Mouse (Mus musculus) lung, adult 2 months (tissue): ENCODE results near the gene Gabpb2. TPM values are rescaled to one million over a fixed set of nuclear protein-coding genes. Genes with fewer than 3 reads are reported as not detected.

ENCODE experiments used
- DNase-seq: peaks from one replicate; pipeline ENCODE4 v3.0.0; 2022
- H3K4me1 ChIP-seq: fragments of 200-500 bp; 2 replicates; pipeline ENCODE4 v1.6.1; 2011; ENCODE audit warnings: low read length; ENCODE audit not compliant: control insufficient read depth, insufficient read depth
- H3K4me3 ChIP-seq: fragments of 200-500 bp; replicated peaks from 2 replicates; pipeline ENCODE3; 2011; ENCODE audit warnings: low read depth, mild to moderate bottlenecking, control low read depth, low read length; ENCODE audit errors: extremely low read depth
- CTCF ChIP-seq: fragments of 200-500 bp; IDR thresholded peaks from 2 replicates; pipeline ENCODE4 v1.5.1; 2011; ENCODE audit warnings: mild to moderate bottlenecking, low read length, control low read depth; ENCODE audit not compliant: insufficient read depth
- POLR2A ChIP-seq: fragments of 200-500 bp; IDR thresholded peaks from 2 replicates; pipeline ENCODE4 v1.6.1; 2011; ENCODE audit warnings: low read depth, mild to moderate bottlenecking, control low read depth, low read length, borderline replicate concordance; ENCODE audit errors: extremely low read depth
- WGBS: fragments of 180-500 bp; shearing (Covaris S2); methylation state at CpG from one replicate; pipeline ENCODE4 v1.1.7; 2018; 5-methylcytosine and 5-hydroxymethylcytosine counted together
- polyA plus RNA-seq: library from polyadenylated mRNA; depleted of rRNA; stranded (reverse); fragments of >200 nt; gene quantifications from 2 replicates; pipeline ENCODE4 v1.2.3, GENCODE M21; 2012; rRNA removed

The Gabpb2 gene
- 9.7 and 17.3 TPM in 2 replicates for polyA plus RNA-seq

GRCm38 (mm10) chr3:95217255-95218134 is at the start of gene Gabpb2:
Gabpb2 (minus strand) TSS chr3:95217916.
- H3K4me1 ChIP-seq = no peaks in the 10 kb centered on the region
- peak; percentile 95 for DNase-seq
- H3K4me3 ChIP-seq = peak within 1 kb of the TSS; percentile 99
- TF ChIP-seq CTCF (peak; percentile 64), POLR2A (peak; percentile 69; the same call in 1 of the 2 replicates)
- under 1% methylated on average over 56 of the region's 56 CpGs for WGBS

GRCm38 (mm10) chr3:95266052-95266451 is 48.3 kb upstream of the Gabpb2 start:
- whole genome bisulfite sequencing = 94% methylated on average over 3 of the region's 3 CpGs
- H3K4me3 ChIP-seq = no peak overlapping the region
- no peak for DNase-seq
- peaks cover 2% of the 10 kb centered on the region; the same call in 1 of the 2 replicates for H3K4me1 ChIP-seq
- TF ChIP-seq CTCF (no peak), POLR2A (no peak)

DNA sequence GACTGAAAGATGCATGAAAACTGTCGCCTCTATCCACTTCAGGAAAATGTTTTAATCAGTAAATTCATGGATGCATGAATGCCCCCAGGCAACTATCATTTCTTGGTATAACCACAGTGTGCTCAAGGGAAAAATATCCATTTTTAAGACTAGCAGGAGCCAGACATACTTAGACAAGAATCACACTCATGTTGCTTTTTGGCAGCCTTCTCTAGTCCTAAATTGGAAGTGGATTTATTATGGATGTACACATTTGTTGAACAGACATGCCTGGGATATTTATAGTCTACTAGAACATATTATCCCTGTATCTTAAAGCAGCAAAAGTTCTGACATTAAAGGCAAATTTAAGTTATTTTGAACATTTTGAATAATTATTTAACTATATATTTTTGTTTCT is 47.0 kb upstream of the Gabpb2 start:
- WGBS = 86% methylated on average over 1 of the region's 1 CpGs
- no peak overlapping the region for H3K4me3 ChIP-seq
- no peak for TF ChIP-seq CTCF
- TF ChIP-seq POLR2A = no peak
- no peak for DNase-seq
- H3K4me1 ChIP-seq = peaks cover 2% of the 10 kb centered on the region; the same call in 1 of the 2 replicates

DNA sequence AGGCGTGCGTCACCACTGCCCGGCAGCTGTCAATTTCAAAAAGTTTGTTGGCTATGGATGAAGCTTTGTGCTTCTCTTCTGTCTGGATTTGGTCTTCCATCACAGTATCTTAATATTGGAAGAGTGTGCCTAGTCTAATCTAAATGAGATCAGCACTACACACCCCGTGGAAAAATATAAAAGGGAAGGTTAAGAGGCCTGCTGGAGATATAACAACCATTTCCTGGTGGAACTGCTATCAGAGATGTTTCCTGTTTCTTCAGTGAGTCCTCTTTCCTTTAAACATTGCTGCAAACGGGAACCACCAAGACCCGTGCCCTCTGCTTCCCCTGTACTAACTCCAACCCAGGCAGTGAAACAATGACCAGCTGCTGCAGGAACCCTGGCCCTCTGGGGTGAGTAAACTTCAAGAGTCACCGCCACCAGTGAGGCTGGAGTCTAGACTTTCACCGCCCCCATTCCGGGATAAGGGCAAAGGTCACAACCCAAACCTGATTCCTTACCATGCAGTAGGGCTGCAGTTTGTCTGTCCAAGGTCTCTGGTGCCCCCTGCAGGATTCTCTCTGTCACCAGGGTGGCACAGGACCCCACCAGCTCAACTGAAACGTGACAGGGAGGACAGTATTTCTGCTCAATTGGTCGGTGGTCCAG is 45.5 kb upstream of the Gabpb2 start:
- WGBS = 36% methylated on average over 11 of the region's 11 CpGs
- peak; percentile 75 for DNase-seq
- Histone ChIP-seq H3K4me1 (peaks cover 2% of the 10 kb centered on the region; the same call in 1 of the 2 replicates), H3K4me3 (no peak overlapping the region)
- TF ChIP-seq POLR2A = no peak
- peak; percentile 86 for TF ChIP-seq CTCF

DNA sequence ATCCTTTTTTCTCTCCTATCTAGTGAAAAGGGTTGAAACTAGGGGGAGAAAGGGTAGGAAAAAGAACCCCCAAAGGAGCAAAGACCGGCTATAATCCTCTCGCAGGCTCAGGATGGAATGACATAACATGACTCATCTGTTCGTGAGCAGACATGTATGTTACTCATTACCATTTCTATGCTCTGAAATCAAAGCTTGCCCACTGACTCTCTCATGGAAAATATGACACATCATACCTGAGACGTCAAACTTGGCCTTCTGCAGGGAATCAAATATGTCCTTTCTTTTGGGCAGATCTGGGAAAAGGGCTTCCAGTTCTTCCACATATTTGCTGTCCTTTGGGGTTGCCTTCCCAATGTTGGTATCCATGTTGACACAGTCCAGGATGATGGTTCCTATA is 44.3 kb upstream of the Gabpb2 start:
- no peak overlapping the region for H3K4me3 ChIP-seq
- TF ChIP-seq CTCF = no peak
- TF ChIP-seq POLR2A = no peak
- no peak for DNase-seq
- H3K4me1 ChIP-seq = peaks cover 2% of the 10 kb centered on the region; the same call in 1 of the 2 replicates
- 89% methylated on average over 4 of the region's 4 CpGs for WGBS

- 88% methylated on average over 5 of the region's 5 CpGs for WGBS
- no peak overlapping the region for H3K4me3 ChIP-seq
- no peaks in the 10 kb centered on the region for H3K4me1 ChIP-seq
- DNase-seq = no peak
- TF ChIP-seq POLR2A (no peak), CTCF (no peak)
Observed at GRCm38 (mm10) chr3:95256931-95257330, 39.2 kb upstream of the Gabpb2 start.

GRCm38 (mm10) chr3:95250783-95251424 is 33.2 kb upstream of the Gabpb2 start, which contains the start of gene Bnipl:
Bnipl (minus strand) TSS chr3:95251193.
- 42% methylated on average over 7 of the region's 7 CpGs for WGBS
- DNase-seq = no peak
- no peaks in the 10 kb centered on the region for H3K4me1 ChIP-seq
- no peak within 1 kb of the TSS for H3K4me3 ChIP-seq
- TF ChIP-seq POLR2A = no peak
- TF ChIP-seq CTCF = no peak

DNA sequence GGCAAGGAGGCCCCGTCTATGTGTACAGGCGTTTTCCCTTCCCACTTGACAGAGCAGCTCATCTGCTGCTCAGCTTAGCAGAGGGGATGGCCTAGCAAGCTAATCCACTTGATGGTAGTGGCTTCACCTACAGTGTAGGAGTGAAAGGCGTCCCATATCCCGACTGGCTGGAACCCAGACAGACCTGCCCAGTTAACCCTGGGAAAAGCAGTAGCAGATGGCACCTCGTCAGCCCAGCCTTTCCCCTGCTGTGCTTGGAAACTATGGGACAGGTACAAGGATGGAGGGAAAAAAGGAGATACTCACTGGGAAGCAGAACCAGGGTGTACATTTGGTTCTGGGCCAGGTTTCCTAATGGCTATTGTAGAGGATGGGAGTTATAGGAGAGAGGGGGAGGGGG is 32.6 kb upstream of the Gabpb2 start:
- Histone ChIP-seq H3K4me3 (no peak overlapping the region), H3K4me1 (no peaks in the 10 kb centered on the region)
- DNase-seq = no peak
- 67% methylated on average over 5 of the region's 5 CpGs for WGBS
- TF ChIP-seq POLR2A (no peak), CTCF (no peak)

- TF ChIP-seq POLR2A (no peak), CTCF (no peak)
- WGBS = 59% methylated on average over 1 of the region's 1 CpGs
- no peak overlapping the region for H3K4me3 ChIP-seq
- H3K4me1 ChIP-seq = no peaks in the 10 kb centered on the region
- DNase-seq = no peak
Observed at GRCm38 (mm10) chr3:95247660-95248336, 30.1 kb upstream of the Gabpb2 start.
